Mouse (Mus musculus): ENCODE results near the gene Rgs14.

Rgs14 gene

DNA sequence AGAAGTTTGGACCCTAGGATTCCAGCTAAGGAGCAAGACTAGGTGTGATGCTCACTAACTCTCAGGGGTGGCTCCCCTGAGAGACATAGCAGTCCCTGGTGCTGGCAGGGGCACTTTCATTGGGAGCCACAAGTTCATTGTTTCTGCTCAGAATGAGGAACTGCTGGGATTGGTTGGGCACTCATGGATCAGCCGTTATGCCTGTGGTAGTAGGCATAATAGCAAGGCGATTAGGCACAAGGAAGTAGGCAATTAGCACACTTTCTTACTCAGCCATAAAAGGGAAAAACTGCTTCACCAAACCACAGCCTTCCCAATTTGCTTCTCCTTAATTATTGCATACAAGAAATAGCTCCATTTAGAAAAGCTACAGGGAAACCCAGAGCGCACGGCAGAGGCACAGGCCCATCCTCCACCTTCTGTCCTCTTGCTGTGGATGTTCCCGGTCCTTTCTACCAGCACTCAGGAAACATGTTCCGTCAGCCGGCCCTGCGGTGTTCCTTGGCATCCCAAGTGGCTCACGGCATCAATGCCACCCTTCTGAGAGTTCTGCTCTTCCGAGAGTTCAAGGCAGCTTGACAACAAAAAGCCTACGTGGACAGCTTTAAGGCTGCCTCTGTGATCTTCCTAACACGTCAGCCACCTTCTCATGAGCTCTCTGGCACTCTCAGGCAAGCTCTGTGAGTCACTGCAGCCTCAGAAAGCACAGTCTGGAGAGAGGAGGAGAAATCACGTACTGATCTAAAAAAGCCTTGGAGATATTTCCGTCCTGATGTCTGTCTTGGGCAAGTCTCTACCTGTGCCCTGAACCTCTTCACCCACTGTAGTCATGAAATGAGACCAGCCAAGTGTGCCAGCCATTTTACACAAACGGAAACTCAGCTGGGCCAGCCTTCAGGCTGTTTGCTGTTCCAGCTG is 34.7 kb downstream of the Rgs14 start:
- peak; percentile 98 for DNase-seq (ENCODE audit: extremely low read depth, low read depth, low spot score)

DNA sequence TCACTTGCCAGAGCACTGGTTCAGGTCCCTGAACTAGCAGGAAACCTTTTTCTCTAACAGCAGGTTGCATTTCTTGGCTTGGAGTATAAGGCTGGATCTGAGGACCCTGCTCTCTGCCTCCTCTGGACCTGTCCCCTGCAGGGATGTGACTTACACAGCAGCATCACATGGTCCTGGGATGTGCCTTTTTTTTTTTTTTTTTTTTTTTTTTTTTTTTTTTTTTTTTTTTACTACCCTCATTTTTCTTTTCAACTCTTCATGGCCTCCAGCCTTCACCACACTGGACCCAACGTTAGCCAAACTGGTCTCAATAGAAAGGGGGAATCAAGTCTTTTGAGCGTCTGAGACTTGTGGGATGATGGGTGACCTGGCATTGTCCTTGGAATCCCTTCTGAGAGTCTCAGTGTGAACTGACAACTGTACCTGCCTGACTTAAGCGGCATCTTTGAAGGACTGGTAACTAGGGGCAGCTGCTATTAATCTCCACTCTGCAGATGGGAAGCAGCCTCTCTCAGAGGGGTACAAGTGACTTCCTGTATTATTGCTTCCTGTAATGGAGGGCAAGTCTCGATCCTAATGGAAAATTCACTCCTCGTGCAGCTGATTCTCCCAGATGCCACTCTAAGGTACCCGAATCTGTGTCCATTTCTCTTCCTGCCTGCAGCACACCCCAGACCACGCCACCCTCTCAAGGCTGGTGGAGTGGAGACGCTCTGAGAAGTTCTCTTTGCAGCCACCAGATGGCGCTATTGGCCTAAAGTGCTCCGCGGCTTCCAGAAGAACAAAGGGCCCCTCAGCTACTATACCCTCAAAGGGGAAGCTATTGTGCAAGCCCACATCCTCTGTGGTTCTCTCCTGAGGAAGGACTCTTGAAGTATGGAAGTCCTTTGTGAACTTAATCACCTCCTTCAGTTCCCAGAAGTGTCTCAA is 35.6 kb downstream of the Rgs14 start:
- DNase-seq (ENCODE audit: extremely low read depth, low read depth, low spot score) = no peak

DNA sequence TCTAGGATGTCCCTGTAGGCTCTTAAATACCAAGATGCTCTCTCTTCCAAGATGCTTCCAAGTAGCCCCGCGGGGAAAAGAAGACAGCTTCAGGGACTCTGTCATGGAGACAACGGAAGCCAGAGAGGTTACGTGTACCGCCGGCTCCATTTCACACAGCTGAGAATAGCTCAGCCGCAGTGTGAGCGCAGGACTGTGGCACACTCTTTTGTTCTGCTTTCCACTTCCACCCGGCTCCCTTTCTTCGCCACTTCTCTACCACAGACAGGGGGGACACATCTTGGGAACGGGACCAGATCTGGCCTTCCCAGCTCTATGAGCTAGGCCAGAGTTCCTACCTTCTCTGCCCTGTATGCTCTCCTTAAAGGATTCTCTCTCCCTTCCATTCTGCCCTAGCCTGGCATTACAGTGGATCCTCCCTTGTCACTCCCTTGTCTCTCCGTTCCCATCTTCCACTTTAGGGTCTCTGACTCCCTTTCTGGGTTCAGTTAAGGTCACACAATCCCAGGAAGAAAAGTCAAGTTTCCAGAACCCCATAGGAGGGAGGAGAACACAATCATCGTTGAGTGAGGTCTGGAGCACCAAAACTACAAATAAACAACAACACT is 36.4 kb downstream of the Rgs14 start:
- no peak for DNase-seq (ENCODE audit: extremely low read depth, low read depth, low spot score)

DNA sequence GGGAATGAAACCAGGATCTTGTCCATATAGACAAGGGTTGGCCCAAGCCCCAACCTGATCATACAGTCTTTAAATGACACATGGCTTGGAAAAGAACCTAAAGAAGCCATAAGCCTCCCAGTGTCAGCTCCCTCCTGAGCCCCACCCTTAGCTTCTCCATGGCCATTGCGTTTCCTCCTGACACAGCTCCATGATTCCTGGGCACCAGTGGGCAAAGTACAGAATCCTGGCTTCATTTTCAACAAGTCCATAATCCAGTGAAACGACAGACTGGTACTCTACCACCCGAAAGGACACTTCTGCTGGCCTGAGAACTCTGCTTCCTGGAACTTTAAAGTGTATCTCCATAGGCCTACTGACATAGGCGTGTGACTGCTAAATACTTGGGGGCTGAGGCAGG is 37.8 kb downstream of the Rgs14 start:
- DNase-seq (ENCODE audit: extremely low read depth, low read depth, low spot score) = no peak

DNA sequence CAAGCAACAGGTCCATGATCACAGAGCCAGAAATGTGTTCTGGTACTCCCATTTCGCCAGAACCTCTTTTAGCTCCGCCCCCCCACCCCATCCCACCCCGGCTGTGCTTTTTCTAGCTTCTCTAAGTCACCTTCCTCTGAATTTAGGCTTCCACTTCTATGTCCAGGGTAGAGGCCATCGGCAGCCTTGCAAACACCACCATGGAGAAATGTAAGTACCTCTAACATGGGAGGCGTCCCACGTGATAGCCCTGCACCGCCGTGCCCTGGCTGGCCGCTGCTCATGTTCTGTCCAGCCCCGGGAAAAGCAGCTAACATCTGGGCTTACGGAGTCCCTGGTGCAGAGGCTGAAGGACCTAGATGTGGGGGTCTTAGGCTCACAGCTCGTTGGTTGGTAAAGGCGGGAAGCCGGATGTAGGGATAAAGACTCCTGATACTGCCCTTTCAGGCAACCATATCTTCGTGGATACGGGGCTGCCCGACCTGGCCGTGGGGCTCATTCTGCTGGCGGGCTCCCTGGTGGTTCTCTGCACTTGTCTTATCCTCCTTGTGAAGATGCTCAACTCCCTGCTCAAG is 39.1 kb downstream of the Rgs14 start:
- no peak for DNase-seq (ENCODE audit: extremely low read depth, low read depth, low spot score)

DNA sequence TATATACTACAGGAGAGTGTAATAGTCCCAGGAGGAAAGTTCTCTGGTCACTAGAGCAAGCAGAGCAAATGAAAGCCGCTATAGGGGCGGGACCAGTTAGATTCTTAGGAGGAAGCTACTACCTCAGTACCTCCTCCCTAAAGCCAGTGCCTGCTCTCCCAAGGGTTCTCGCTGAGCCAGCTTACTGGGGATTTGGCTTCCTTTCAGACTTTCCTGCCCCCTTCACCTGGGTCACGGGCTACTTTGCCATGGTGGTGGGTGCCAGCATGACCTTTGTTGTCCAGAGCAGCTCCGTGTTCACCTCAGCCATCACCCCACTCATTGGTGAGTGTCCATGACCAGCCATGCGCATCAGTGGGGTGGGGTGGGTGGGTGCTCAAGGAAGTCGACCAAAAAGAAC is 42.3 kb downstream of the Rgs14 start:
- no peak for DNase-seq (ENCODE audit: extremely low read depth, low read depth, low spot score)

DNA sequence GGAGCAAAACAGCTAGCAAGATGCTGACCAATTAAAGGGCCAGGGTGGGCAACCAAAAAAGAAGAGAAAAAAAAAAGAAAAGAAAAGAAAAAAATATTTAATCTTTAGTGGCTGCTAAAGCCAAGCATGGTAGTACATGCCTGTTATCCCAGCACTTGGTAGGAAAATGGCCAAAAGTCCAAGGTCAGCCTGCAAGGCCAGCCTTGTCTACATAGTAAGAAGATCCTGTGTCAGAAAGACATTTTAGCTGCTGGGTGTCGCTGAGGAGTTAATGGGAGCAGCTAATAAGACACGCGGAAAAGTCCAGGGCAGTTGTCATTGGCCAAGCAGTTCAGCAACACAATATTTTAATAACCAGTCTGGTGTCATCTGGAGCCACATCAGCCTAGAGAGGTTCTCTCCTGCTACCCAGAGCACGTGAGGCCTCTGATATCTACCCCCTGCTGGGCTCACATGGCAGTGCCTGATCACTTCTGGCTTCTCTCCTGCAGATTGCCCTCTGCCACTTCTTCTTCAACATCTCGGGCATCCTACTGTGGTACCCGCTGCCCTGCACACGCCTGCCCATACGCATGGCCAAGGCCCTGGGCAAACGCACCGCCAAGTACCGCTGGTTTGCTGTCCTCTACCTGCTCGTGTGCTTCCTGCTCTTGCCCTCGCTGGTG is 43.2 kb downstream of the Rgs14 start:
- no peak for DNase-seq (ENCODE audit: extremely low read depth, low read depth, low spot score)

DNA sequence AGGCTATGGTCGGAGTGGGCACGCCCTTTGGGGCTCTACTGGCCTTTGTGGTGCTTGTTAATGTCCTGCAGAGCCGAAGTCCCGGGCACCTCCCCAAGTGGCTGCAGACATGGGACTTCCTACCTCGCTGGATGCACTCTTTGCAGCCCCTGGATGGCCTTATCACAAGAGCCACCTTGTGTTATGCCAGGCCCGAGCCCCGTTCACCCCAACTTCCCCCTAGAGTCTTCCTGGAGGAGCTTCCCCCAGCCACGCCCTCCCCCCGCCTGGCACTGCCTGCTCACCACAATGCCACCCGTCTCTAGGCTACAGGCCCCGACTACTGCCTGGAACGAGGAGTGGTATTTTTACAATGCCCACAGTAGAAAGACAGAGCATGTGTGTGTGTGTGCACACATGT is 43.8 kb downstream of the Rgs14 start:
- DNase-seq (ENCODE audit: extremely low read depth, low read depth, low spot score) = no peak

DNA sequence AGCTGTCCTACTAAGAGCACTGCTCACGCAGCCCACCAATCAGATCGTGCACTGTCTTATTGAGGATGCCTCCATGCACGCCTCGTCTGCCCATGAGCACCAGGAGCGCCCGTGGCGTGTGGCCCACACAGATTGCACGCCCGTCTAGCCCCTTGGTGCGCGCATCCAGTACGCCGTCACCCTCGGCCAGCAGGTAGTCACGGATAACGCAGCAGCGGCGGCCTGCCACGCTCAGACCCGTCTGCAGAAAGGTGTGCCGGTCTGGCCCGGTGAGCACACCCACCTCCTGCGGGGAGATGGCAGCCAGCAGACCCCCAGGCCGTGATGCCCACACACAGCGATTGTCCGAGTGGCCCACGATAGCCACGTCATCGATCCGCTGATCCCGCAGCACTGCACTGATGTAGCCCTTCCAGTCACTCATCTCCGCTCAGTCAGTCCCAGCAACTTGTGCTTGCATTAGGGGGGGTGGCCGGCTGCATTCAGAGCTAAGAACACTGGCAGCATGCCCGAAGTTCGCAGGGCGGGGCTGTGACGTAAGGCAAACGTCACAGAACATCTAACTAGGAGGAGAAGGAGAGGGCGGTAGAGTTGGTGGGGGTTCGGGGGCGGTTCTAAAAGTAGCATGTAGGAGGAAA is 45.3 kb downstream of the Rgs14 start, which contains the start of gene Pfn3:
Gene Pfn3 (minus strand): TSS at position 490 of the 638 bp plus-strand sequence.
- no peak for DNase-seq (ENCODE audit: extremely low read depth, low read depth, low spot score)

DNA sequence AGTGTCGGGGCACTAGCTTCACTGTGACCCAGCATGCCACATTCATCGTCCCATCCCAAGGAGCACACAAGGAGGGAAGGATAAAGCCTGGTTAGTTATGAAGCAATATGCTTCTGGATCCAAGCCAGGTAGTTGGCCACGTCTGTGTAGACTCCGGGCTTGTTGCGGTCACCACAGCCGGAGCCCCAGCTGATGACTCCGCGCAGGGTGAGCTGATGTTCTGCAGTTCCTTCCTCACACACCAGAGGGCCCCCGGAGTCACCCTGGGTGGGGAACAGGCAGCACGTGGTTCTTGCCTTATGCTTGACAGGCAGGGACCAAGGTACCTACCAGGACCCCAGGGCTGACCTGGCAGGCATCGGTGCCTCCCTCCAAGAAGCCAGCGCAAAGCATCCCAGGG is 48.5 kb downstream of the Rgs14 start:
- no peak for DNase-seq (ENCODE audit: extremely low read depth, low read depth, low spot score)

DNA sequence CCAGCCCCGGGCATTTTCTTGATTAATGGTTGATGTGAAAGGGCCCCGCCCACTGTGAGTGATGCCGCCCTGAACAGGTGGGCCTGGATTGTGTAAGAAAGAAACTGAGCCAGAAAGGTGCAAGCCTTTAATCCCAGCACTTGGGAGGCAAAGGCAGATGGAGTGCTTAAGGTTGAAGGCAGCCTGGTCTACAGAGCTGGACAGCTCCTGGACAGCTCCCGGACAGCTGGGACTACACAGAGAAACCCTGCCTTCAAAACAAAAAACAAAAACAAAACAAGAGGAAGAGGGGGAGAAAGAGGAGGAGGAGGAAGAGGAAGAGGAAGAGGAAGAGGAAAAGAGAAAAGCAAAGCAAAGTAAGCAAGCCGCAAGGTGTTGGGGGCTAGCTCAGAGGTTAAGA is 49.6 kb downstream of the Rgs14 start:
- DNase-seq (ENCODE audit: extremely low read depth, low read depth, low spot score) = no peak

DNA sequence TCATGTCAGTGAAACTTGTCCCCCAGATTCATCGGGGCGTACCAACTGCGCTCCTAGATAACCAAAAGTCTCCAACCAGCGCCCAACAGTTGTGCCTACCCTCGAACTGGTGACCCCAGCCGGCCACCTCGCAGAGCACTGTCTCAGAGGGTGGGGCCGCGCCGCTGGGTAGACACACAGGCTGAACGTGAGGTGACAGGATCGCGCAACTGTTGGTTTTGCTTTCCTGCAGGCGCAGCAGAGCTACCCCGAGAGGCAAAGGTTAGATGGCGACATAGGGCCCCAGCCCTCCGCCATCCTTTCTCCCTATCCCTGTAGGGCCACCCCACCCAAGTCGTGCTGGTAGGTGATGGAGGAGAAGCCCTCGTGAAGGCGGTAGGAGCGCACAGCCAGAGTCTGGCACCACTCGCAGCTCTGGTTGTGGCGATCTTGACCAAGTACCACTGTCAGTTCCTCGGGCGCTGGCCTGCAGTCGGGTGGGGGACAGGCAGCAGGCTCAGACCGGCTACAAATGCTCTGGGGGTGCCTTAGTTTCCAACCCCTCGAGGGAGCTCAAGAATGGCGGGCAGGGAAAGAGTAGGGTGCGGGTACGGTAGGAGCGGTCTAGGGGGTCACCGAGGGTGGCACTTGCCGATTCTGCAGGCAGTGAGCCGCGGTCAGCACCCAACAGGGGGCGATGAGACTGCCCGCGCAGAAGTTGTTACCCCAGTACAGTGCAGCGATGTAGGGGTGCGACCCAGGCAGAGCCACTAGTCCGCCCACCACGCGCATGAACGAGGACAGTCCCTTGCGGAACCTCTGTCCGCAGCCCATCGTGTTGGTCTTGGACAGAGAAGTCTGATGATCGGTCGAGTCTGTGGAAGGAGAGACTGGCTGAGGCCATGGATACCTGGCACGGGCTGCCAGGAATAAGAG is 50.7 kb downstream of the Rgs14 start:
- DNase-seq (ENCODE audit: extremely low read depth, low read depth, low spot score) = no peak

DNA sequence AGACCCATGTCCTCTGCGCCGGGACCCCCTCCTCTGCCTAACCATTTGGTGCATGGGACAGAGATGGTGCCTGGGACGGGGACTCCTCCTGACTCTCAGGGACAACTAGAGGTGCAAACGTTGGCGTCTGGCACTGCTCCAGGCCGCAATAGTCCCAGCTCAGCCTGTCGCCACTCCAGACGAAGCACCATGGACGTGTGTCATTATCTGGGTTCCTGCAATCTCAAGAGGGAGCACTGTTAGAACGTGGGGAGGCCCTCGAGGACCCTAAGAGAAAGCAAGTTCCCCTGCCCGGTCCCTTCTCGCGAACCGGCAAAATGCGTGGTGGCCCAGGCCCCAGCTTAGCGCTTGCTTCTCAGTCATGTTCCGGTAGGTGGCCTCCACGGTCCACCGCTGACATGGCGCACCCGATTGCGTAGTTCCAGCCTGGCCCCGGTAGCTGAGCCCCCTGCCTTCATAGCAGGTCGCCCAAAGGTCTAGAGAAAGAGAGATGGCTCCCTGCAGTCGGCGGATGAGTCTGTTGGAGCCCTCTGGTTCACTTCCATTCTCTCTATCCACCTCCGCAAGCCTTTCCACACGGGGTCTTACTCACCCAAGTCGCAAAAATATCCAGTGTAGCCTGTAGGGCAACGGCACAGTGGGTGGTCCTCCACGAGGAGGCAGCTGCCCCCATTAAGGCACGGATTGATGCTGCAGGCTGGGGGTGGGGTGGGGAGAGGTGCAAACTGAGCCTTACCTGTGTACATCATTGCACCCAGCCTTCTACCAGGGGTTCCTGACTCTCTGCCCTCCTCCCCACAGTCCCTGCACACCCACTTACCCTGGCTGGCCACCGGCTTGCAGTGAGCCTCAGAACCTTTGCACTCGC is 51.6 kb downstream of the Rgs14 start:
- no peak for DNase-seq (ENCODE audit: extremely low read depth, low read depth, low spot score)

DNA sequence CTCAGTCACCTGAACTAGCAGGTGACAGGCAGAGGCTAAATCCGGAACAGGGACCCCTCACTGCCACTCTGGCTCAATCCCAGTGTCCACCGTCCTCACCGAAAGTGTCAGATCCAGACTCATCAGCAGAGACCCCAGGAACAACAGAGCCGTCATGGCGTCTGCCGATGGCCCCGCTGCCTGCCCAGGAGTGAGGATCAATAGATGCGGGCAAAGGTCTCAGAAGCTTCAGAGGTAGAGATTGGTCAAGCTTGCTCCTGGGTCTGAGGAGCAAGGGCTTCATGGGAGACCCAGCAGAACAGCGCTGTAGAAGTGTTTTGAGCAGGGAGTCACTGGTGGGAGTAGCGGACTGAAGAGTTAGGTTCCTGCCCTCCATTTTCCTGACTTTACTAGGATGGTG is 57.1 kb downstream of the Rgs14 start, which contains the start of gene F12:
Gene F12 (minus strand): TSS at position 181 of the 400 bp plus-strand sequence.
- DNase-seq (ENCODE audit: extremely low read depth, low read depth, low spot score) = no peak

DNA sequence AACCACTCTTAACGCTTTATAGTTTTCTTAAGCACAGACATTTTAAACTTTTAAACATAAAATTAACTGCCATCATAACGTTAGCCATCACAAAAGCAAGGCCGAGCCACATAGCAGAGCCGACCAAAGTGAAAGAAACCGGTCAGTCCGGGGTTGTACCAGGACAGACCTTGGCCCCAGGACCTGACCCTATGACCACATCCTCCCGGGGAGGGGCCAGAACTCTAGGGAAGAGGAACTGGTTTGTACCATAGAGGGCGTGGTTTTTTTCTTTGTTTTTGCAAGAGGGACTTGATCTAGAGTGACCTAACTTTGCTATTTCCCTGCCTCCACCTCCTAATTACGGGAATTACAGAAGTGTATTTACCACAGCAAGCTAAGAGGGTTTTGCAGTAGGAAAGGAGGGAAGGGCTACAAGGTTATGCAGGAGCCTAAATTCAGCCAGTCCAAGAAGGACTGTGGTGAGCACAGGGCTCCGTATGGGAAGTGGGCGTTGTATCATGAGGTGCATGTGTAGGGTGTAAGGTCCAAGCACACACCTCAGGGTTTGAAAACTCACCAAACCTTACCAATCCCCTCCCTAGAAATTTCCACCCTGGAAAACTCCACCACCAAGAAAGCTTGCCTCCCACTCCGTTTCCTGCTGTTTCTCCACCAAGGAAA is 59.8 kb downstream of the Rgs14 start:
- DNase-seq (ENCODE audit: extremely low read depth, low read depth, low spot score) = no peak

DNA sequence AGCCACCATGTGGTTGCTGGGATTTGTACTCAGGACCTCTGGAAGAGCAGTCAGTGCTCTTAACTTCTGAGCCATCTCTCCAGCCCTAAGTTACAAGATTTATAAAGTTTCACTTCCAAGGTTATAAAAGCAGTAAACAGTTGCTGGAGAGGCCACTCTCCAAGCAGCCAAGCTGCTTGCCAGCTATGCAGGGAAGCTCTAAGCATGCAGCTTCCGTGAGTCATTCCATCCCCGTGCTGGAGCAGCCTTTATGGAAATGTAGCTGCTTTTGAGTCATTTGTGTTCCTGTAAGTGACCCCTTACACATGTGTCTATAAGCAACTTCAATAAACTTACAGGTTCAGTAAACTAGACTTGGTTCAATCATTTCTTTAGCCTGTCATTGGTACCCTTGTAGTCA is 61.0 kb downstream of the Rgs14 start:
- DNase-seq (ENCODE audit: extremely low read depth, low read depth, low spot score) = no peak

DNA sequence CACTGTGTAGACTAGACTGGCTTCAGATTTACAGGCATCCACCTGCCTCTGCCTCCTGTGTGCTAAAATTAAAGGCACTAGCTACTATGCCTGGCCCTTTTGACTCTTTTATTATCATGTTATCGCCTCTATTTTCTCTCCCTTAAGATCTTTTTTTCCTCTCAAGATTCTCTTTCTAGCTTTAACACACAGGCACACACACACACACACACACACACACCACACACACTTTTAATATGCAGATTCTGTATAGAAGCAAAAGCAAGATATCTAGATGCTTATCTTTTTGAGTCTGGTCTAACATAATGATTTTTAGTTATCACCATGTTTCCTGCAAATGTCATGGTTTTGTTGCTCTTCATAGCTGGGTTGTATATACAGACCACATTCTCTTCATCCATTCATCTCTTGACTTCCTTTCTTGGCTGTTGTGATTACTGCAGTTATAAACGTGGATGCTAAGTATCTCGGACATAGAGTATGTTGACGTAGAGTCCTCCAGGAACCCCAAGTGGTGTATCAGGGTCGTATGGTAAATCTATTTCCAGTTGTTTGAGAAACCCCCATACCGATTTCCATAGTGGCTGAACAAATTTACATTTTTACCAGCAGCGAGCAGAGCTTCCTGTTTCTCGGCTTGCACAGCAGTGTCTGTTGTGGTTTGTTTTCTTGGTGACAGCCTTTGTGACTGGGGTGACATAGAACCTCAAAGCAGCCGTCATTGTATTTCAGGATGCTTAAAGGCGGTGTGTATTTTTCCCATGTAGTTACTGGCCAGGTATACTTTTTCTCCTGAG is 62.6 kb downstream of the Rgs14 start:
- DNase-seq (ENCODE audit: extremely low read depth, low read depth, low spot score) = no peak
